Mouse (Mus musculus): Measurements from ENCODE around the gene Trappc11.

The Trappc11 gene

DNA sequence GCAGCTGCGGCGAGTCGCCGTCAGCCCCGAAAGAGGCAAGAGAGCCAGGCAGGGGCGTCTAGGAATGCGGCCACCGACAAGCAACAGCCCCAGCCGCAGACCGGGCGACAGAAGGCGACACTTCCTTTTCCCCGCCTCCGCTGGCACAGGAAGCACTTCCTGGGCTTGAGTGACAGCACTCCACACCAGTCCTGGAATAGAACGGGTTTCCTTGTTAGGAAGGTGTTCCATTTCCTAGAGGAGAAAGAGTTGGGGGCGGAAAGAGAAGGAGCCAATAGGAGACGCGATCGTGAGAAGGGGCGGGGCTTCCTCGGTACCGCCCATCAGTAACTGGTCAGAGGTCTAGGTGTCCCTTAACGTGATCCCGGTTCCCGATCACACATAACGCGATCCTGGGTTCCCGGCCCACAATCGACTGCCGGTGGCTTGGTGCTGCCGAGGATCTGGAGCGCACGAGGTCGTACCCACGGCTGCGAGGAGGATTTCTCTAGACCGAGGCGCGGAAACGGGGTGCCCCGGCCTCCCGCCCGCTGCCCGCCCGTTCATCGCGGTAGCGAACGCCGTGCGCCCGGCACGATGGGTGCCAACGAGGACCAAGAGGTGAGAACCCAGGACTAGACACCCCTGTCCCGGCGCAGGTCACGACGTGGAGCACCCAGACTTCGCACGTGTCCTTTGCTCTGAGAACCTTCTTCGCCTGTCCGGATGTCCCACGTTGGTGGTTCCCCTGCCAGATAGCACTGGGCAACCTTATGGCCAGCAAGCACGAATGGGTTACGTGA is at the start of gene Trappc11, which contains the start of gene Rwdd4a:
Gene Trappc11, minus strand, starts transcription at position 127 of the 782 bp plus-strand sequence.
Gene Rwdd4a, plus strand, starts transcription at position 321 of the 782 bp plus-strand sequence.
- peak; percentile 99 for DNase-seq (ENCODE audit: low spot score in 2 of 2)

DNA sequence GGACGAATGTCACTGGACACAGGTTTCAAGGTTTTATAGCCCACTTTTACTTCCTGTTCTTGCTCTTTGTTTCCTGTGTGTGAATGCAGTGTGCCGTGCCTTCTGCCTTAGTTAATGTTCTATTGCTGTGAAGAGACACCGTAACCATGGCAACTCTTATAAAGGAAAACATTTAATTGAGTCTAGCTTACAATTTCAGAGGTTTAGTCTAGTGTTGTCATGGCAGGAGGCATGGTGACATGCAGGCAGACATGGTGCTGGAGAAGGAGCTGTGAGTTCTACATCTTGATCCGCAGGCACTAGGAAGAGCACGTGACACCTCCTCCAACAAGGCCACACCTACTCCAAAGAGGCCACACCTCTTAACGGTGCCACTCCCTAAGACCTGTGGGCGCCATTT is 48.2 kb upstream of the Trappc11 start:
- DNase-seq (ENCODE audit: low spot score in 2 of 2) = no peak

DNA sequence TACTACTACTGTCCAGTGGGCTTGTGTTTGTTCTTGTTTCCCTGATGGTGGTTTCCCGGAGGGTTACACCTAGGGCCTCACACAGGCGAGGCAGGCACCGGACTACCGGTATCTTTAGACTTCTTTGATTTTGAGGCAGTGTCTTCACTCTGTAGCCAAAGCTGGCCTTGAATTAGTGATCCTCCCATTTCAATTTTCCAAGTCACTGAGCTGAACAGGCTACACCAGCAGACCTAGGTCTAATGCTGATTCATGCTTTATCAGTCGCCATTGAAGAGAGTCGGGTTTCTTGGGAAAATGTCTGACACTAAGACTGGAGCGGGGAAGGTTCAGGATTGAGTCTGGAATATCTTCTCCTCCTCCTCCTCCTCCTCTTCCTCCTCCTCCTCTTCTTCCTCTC is 40.2 kb upstream of the Trappc11 start:
- no peak for DNase-seq (ENCODE audit: low spot score in 2 of 2)

DNA sequence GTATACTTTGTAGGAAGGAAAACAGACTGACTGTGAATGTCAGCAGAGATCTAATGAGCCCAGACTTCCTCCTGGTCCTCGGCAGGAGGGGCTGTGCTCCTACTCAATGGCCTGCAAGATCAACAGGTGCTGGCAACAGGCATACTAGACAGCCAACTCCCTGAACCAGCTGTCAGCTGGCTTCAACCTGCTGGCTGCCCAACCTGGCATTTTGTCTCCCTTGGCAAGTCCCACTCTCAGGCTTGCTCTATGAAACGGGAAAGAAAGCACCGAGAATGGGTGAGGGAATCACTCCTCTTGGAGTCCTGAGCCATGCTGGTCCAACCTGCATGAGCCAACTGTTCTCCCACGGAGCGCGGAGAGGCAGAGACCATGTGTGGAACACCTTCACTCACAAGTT is 36.9 kb upstream of the Trappc11 start:
- no peak for DNase-seq (ENCODE audit: low spot score in 2 of 2)

DNA sequence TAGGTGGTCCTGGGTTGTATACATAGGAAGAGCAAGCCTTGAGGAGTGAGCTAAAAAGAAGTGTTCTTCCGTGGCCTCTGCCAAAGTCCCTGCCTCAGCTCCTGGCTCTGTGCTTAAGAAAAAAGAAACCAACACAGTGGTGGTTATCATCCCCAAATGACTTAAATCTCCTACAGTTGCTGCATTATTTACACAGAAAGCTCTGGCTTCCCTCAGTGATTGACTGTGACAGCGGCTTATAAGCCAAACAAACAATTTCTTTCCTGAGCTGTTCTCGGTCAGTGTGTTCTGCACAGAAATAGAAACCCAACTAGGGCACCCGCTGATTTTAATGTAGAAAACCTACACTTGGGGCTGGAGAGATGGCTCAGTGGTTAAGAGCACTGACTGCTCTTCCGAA is 34.8 kb upstream of the Trappc11 start:
- DNase-seq (ENCODE audit: low spot score in 2 of 2) = no peak

DNA sequence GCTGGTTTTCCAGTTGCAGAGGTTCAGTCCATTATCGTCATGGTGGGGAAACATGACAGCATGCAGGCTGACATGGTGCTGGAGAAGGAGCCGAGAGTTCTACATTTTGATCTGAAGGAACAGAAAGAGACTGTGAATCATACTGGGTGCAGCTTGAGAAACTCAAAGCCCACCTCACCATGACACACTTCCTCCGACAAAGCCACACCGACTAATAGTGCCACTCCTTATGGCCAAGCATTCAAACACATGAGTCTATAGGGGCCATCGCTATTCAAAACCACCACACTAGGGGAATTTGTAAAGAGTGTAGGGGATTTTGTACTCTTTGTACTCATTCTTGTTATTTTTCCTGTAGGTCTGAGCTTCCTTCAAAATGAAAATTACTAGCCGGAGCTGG is 33.3 kb upstream of the Trappc11 start:
- DNase-seq (ENCODE audit: low spot score in 2 of 2) = no peak

GRCm38 (mm10) chr8:47560801-47561200 is 27.5 kb upstream of the Trappc11 start:
- no peak for DNase-seq (ENCODE audit: low spot score in 2 of 2)

DNA sequence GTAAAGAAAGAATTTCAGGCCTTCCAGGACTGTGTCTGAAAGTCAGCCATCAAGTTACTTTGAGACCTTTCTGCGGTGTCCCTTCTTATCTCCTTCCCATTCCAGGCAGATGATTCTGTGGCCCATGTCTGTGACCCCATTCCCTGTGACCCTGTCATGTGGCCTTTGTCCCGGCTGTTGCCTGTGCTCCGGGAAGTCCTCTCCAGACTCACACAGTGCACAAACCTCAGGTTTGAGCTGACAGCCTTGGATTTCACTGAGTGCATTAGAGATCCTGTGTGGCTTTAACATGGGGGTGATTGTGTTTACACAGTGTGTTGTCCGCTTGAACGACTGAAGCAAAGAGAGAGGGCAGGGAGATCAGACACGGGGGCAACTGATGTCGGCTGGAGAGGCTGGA is 25.0 kb upstream of the Trappc11 start:
- DNase-seq (ENCODE audit: low spot score in 2 of 2) = no peak

DNA sequence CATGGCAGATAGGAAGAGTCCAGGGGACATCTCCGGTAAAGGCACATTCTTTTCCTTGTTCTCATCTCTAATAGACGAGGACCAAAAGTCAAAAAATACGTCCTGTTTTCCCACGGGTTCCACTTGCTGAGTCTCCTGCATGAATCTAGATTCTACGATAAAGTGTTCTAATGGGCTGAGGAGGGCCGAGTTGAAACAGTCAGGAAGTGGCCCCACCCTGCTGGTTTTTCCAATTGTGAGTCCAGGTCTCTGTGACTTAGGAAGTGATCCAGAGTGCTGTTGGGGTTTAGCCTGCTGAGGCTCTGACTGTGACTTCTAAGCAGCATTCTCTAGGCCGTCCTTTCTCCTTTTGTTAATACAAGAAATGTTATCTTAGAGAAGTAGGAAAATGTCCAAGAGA is 23.2 kb upstream of the Trappc11 start:
- peak; percentile 43 to 64 for DNase-seq (ENCODE audit: low spot score in 2 of 2)

- no peak for DNase-seq (ENCODE audit: low spot score in 2 of 2)
Measured at GRCm38 (mm10) chr8:47553613-47554012, 20.3 kb upstream of the Trappc11 start.

GRCm38 (mm10) chr8:47547102-47547501 is 13.8 kb upstream of the Trappc11 start:
- no peak for DNase-seq (ENCODE audit: low spot score in 2 of 2)

DNA sequence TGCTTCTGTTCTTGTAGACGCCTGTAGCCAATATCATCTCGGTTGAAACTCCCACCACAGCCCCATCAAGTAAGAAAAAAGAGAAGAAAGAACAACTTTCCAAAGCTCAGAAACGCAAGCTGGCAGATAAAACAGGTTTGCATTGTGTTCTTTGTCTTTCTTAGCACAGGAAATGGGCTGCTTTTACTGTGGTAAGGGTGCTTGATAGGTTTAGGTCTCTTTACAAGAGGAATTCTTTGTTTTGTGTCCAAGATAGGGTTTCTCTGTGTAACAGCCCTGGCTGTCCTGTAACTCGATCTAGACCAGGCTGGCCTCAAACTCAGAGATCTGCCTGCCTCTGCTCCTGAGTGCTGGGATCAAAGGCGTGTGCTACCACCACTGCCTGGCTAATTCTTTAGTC is 10.8 kb upstream of the Trappc11 start:
- no peak for DNase-seq (ENCODE audit: low spot score in 2 of 2)

GRCm38 (mm10) chr8:47542746-47543145 is 9.5 kb upstream of the Trappc11 start:
- no peak for DNase-seq (ENCODE audit: low spot score in 2 of 2)

- no peak for DNase-seq (ENCODE audit: low spot score in 2 of 2)
Measured at GRCm38 (mm10) chr8:47538323-47538722, 5.1 kb upstream of the Trappc11 start.

DNA sequence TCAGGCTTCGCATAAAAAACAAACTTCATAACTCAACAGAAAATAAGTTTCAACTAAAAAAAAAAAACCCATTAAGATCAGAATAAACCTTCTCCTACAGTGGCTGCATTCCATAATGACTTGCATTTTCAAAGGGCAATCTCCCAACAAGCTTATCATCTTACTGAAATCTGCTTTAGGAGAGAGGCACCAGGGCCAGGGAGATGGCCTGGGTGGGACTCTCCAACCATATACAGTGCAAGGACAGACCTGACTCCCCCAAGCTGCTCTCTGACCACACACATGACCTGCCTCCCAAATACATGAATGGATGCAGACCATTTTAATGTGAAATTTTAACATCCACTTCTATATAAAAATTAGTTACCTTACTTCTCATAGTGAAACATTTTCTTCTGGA is 5.2 kb downstream of the Trappc11 start:
- no peak for DNase-seq (ENCODE audit: low spot score in 2 of 2)

GRCm38 (mm10) chr8:47513601-47514000 is 19.7 kb downstream of the Trappc11 start:
- DNase-seq (ENCODE audit: low spot score in 2 of 2) = no peak

DNA sequence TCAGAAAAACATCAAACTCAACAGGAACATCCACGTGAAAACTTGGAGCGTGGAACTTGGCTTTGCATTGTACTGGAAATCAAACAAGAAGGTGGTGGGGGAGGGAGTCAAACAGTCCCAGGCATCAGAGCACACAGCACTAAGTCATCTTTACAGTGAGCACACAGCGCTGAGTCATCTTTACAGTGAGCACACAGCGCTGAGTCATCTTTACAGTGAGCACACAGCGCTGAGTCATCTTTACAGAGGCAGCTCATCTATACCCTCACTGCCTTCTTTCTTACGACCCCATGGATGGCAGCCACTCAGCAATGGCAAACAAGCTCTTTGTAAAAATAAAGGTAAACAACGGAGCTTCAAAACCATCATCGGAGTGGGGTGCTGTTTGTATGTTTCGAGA is 22.3 kb downstream of the Trappc11 start:
- DNase-seq (ENCODE audit: low spot score in 2 of 2) = no peak

DNA sequence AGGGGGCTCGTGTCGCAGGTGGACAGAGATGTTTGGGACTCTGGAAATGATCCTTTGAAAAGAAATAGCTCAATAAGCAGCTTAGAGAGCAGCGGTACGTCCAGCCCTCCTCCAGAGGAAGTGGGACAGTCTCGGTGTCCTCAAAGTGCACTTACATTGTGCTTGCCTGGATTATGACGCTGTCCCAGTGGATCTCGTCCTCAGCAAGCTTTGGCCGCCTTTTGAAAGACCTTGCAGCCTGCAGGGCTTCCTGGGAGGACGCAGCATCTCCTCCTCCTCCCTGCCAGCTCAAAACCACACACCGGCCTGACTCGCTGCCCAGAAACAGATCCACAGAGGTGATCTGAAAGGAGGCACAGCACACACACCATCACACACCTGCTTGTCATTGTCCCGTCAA is 27.8 kb downstream of the Trappc11 start:
- no peak for DNase-seq (ENCODE audit: low spot score in 2 of 2)

DNA sequence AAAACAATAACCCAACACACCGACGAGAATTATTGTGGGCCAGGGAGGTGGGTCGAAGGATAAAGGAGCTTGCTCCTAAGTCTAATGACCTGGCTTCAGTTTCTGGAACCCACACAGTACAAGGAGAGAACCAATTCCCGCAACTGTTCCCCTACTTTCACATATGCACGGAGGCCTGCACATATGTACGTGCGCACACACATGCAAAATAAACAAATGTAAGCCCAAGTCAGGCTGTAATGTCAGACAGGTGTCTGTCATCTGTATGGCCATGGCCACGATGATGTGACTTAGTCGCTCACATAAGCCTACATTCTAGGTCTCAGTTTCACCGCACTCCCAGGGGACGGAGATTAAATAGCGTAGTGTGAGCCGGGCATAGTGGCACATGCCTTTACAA is 30.7 kb downstream of the Trappc11 start:
- DNase-seq (ENCODE audit: low spot score in 2 of 2) = no peak

GRCm38 (mm10) chr8:47501994-47502393 is 31.3 kb downstream of the Trappc11 start:
- DNase-seq (ENCODE audit: low spot score in 2 of 2) = no peak

- no peak for DNase-seq (ENCODE audit: low spot score in 2 of 2)
Measured at GRCm38 (mm10) chr8:47495428-47495827, 37.8 kb downstream of the Trappc11 start.

DNA sequence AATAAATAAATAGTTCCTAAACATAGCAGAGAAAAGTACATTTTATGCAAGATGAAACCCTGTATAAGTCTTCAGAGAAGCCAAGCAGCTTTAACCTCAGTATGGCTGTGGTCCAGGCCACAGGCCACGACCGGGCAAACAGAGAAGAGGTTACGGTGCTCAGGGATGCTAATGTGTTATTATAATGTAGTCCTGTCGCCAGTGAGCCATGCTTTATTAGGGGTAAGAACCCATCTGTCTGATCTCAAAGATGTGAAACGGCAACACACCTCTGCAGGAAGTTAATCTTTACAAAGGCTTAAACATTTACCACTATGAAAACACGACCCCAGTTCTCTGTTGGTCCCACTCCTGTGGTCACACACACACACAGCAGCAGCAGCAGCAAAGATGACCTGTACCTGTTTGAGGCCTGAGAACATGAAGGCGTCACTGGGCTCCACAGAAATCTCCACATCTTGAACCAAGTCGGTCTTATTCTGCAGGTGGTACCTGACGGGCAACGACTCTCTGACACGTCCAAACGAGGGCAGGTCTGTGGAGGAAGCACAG is 38.6 kb downstream of the Trappc11 start:
- no peak for DNase-seq (ENCODE audit: low spot score in 2 of 2)

- DNase-seq (ENCODE audit: low spot score in 2 of 2) = no peak
Measured at GRCm38 (mm10) chr8:47493106-47493505, 40.2 kb downstream of the Trappc11 start.

DNA sequence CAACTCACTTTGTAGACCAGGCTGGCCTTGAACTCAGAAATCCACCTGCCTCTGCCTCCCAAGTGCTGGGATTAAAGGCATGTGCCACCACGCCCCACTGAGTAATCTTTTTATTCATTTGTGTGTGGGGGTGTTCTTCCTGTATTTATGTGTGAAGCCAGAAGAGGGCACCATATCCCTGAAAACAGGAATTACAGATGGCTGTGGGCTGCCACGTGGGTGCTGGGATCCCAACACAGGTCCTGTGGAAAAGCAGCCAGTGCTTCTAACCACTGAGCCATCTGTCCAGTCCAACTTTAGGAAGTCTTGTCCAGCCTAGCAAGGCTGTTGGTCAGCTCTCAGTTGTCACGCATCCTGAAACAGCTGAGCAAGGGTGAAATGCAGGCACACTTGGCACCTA is 46.0 kb downstream of the Trappc11 start:
- DNase-seq (ENCODE audit: low spot score in 2 of 2) = no peak

Data from heart, adult 9 months (tissue).